Mouse (Mus musculus) lung, postnatal 4 days (tissue): ENCODE results near the gene Jak2.

Experiments
- DNase-seq, 2 experiments: peaks; one replicate each; pipeline ENCODE4 v3.0.0; 2021

The Jak2 gene

GRCm38 (mm10) chr19:29251191-29251957 is at the start of gene Jak2:
Gene Jak2, plus strand, starts transcription at chr19:29251828.
- peak; percentile 95 to 98 for DNase-seq

DNA sequence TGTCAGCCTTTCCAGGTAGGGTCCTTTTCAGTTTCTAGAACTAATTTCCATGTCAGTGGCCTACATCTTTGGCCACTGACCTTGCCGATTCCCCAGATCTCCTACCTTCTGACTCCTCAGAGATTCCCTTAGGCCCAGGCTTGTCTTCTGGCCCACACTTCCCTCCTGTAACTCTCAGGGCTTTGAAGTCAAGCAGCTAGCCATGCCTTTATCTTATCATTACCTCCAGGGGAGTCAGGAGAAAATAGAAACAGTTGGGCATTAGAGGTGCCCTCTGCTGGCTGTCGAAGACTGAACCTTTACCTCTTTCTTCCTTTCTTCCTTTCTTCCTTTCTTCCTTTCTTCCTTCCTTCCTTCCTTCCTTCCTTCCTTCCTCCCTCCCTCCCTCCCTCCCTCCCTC is 48.3 kb upstream of the Jak2 start:
- no peak for DNase-seq

DNA sequence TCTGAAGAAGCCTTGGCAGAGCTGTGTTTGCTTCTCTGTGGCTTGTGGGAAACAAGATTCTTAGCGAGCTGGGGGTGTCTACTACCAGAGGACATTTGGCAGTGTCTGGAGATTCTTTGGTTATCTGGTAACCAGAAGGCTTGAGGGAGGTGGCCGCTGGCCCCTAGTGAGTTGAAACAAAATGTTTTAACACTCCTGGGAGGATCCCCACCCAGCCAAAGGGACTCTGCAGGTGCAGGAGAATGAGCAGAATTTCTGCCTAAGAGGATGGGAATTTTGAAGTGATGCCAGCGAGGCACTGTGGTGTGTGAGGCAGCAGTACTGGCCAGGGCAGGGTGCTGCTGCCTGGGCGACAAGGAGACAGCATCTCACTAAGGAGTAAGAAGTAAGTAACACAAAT is 47.0 kb upstream of the Jak2 start:
- no peak for DNase-seq

- DNase-seq = no peak
These were observed 46.4 kb upstream of the Jak2 start for GRCm38 (mm10) chr19:29205267-29205666.

DNA sequence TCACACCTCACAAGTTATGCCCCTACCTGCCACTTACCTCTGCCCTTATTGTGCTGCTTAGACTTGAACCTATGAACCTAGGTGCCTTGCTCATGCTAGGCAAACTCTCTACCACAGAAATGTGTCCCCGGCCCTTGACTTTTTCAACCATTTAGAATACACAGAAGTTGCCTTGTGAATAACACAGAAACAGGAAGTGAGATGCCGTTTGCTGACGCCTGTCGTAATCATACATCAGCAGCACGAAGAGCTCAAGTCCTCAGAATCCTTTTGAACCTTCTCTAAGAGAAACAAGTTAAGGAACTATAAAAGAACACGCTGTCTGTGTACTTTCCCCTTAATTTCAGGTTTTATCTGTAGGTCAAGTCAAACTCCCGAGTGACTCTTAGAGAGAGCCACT is 41.7 kb upstream of the Jak2 start:
- no peak for DNase-seq

- no peak for DNase-seq
These were observed 41.3 kb upstream of the Jak2 start for GRCm38 (mm10) chr19:29210319-29210718.

DNA sequence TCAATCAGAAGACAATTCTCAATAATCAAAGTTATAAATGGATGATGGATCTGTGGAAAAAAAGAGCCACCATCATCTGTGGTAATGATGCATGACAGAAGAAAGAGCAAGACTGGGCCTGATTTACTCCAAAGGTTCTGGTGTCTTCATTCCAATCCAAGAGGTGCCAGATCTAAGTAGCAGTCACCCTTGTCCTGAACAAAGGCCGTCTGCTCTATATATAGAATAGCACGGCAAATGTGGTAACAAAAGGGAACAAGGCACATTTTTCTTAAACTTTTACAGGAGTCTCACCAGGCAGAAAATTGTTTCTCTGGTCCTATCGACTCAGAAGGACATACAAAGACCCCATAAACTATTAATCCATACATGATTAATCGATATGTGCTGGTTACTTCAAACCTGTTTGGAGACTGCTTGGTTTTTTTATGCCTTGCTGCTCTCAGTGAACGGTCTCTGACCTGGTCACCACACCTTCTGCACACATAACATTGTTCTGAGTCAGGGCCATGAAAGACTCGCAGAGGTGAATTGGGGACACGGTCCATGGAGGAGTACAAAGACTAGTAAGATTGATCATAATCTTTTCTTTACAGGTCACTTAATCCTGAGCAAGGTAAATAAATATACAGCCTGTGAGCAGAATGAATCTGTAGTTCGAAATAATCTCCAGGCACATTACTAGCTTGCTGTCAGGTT is 35.7 kb upstream of the Jak2 start:
- DNase-seq = no peak

DNA sequence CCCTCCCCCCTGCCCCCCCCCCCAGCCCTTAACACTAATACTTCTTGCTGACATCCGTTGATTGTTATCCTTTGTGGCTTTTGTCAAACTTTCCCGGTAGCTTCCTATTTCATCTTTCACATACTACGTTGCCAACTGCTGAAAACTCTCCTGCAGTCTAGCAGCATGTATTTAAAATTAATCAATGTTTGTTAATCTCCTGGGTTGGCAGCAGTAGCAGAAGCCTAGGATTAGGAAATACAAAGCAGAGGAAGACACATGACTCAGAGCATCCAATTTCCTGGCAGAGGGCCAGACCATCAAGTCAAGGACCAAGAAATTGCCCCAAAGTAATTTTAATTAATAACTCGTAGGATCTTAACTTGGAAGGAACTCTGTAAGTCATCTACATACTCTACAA is 29.8 kb upstream of the Jak2 start:
- no peak for DNase-seq

DNA sequence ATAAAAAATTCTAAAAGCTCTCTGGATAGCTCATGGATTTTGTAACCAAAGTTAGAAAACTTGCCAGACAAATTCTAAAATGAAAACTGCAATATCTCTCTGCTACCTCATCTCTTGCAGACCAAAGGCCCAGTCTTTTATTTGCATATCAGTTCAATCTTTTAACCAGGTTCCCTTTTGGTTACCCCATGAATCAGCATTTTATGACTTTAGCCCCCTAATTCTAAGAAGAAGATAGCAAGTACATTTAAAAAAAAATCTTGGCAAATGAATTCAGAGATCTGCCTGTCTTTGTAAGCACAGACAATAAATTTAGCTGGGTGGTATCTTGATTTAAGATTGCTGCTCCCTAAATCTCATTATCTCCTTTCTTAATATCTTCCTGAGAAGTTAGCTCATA is 26.7 kb upstream of the Jak2 start:
- DNase-seq = no peak

GRCm38 (mm10) chr19:29226996-29227395 is 24.6 kb upstream of the Jak2 start:
- DNase-seq = no peak

- no peak for DNase-seq
These were observed 23.6 kb upstream of the Jak2 start for GRCm38 (mm10) chr19:29227941-29228590.

GRCm38 (mm10) chr19:29228989-29229388 is 22.6 kb upstream of the Jak2 start:
- no peak for DNase-seq

DNA sequence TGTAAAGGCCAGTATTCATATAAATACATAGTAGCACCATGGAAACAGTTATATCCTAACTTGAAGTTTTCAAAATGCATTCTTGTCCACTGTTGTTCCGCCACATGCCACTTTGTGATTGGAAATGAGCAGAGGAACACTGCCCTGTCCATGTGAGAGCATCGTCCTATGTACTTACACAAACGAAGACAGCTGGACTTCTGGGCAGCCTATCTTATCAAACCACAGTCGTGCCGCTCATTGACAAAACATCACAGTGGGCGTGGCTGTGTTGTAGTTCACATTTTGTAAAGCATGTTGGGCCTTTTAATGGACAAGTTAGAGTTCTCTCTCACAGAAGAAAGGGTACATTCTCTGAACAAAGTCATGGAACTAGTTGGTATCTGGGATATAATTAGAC is 18.9 kb upstream of the Jak2 start:
- DNase-seq = no peak

DNA sequence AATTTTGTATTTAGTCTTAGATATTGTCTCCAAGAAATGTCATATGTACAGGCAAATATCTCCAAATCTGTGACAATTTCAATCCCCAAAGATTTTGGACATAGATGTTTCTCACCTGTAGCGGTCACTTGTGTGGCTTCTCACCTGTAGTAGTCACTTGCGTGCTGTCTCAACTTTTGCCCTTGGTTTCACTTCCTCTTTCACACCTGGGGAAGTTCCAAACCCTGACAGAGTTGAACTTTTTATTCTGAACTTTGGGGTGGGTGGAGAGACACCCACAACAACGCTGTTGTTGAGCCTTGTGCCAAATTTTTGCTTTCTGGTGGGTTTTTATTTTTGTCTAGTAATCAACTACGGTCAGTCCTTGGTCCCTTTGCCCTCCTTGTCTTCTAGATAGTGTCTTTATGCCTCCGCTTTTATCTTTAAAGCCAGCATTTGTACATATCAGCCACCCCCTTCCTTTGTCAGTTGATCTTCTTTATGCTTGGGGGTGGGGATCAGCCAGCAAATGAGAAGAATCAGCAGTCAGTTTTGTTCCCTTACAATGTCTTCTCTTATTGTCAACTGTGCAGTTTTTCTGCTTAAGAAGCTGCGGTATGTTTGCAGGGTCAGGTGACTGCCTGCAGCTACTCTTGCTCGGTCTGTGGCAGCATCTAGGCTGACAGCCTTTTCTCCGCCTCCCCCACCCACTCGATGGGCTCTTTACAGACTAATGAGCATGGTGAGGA is 14.8 kb upstream of the Jak2 start:
- no peak for DNase-seq

- DNase-seq = no peak
These were observed 13.5 kb upstream of the Jak2 start for GRCm38 (mm10) chr19:29238171-29238570.

GRCm38 (mm10) chr19:29239513-29240235 is 12.0 kb upstream of the Jak2 start:
- no peak for DNase-seq

DNA sequence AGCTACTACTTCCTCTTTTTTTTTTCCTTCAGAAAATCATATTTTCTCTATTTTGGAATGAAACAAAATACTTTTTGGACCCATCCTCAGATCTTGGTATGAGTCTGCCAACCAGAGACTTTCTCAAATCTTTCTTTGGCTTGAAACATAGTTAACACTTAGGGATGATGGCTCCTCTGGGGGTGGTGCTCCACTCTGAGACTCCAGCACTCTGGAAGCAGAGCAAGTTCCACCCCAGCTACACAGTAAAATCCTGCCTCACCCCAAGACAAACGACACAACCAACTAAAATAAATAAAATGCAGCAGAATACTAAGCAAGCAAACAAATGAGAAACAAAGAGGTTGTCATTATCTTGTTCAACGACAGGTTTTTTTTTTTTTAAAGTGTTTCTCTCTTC is 11.0 kb upstream of the Jak2 start:
- no peak for DNase-seq

GRCm38 (mm10) chr19:29241581-29241980 is 10.0 kb upstream of the Jak2 start:
- no peak for DNase-seq

DNA sequence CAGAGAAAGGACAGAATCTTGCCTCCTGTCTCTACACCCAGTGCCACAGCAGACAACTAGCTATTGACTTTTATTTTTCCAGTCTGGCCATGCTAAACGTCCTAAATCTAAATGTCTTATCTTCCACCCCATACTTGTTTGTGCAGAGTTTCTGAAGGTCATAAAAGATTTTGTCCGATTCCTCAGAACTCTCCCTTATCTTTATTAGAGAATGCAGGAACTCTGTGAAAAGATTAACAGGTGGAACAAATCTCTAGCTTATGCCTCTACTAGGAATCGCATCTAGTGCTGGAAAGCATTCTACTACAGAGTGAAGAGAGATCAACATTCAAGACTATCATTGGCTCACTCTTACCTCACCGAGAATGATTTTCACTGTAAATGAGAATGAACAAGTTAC is 1.7 kb upstream of the Jak2 start:
- no peak for DNase-seq

GRCm38 (mm10) chr19:29251958-29252801 is 552 bp downstream of the Jak2 start:
- DNase-seq = peak in 1 of 2 experiments; percentile 36

DNA sequence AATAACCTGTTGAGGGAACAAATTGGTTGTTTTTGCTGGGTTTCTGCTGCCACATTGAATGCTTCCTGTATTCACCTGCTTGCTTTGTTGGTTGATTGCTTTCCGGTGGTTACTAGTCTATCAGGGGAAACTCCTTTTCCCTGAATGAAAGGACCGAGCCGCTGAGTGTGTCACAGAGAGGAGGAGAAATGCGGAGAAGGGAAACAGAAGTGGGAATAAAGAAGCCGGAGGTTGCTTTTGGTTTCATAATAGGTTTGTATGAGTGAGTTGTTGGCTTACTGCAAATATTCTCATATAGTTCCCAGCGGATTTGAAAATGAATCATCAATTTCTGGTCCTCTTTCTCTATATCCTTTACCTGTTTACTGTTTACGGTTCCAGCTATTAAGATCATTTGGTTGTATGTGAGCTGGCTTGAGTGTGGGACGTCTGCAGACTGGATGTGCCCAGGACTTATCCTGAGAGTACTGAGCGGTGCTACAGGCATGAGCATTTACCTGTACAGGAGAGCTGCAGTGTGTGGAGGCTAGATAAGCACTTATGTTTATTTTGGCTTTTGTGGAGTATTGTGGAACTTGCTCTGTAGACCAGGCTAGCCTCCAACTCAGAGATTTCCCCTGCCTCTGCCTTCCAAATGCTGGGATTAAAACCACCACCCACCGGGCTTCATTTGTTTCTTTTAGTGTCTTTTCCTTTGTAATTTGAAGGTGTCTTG is 1.4 kb downstream of the Jak2 start:
- DNase-seq = no peak
